Mouse (Mus musculus) forebrain, embryonic 13.5 days (tissue): ENCODE results near the gene Nxpe4. TPM values are rescaled to one million over a fixed set of nuclear protein-coding genes. Genes with fewer than 3 reads are reported as not detected.

ENCODE experiments used
- ATAC-seq: fragments of 200-750 bp; cut with Nextera tagmentation; 2 replicates; pipeline ENCODE4 v1.8.0; 2017
- H3K27ac ChIP-seq: fragments of 300-500 bp; sonication (generic); 2 replicates; pipeline ENCODE4 v1.5.1; 2015; ENCODE audit warnings: inconsistent platforms, mild to moderate bottlenecking, moderate library complexity
- H3K27me3 ChIP-seq: fragments of 300-500 bp; sonication (generic); 2 replicates; pipeline ENCODE4 v1.6.1; 2015; ENCODE audit warnings: mild to moderate bottlenecking, inconsistent platforms
- H3K36me3 ChIP-seq: fragments of 300-500 bp; sonication (generic); 2 replicates; pipeline ENCODE4 v1.6.1; 2015; ENCODE audit warnings: mild to moderate bottlenecking, inconsistent platforms; ENCODE audit not compliant: poor library complexity, severe bottlenecking
- H3K4me1 ChIP-seq: fragments of 300-500 bp; sonication (generic); 2 replicates; pipeline ENCODE4 v1.6.1; 2015; ENCODE audit warnings: inconsistent platforms
- H3K4me2 ChIP-seq: fragments of 300-500 bp; sonication (generic); 2 replicates; pipeline ENCODE4 v1.6.1; 2015; ENCODE audit warnings: inconsistent platforms, mild to moderate bottlenecking, moderate library complexity
- H3K4me3 ChIP-seq: fragments of 300-500 bp; sonication (generic); 2 replicates; pipeline ENCODE4 v1.5.1; 2015; ENCODE audit warnings: mild to moderate bottlenecking, inconsistent platforms
- H3K9ac ChIP-seq: fragments of 300-500 bp; sonication (generic); 2 replicates; pipeline ENCODE4 v1.6.1; 2015; ENCODE audit warnings: mild to moderate bottlenecking, inconsistent platforms
- H3K9me3 ChIP-seq: fragments of 300-500 bp; sonication (generic); replicated peaks from 2 replicates; pipeline ENCODE4 v1.6.1; 2016; ENCODE audit warnings: inconsistent platforms
- WGBS: fragments of 180-500 bp; shearing (Covaris S2); methylation state at CpG from one replicate; pipeline ENCODE4 v1.1.7; 2015; 5-methylcytosine and 5-hydroxymethylcytosine counted together
- polyA plus RNA-seq: library from polyadenylated mRNA; unstranded; fragments of >200 nt; fragmentation: Nextera tagmentation; extraction: Ambion mirVana; gene quantifications from 2 replicates; pipeline ENCODE4 v1.2.1, GENCODE M21; 2015

Gene Nxpe4
- polyA plus RNA-seq, 1 experiment from 2014 or later, result 5.5 TPM

- no peak for ATAC-seq
- Histone ChIP-seq H3K27me3 (no peaks in the 10 kb centered on the region), H3K9ac (no peak overlapping the region), H3K4me1 (peaks cover 14% of the 10 kb centered on the region), H3K9me3 (no peaks in the 10 kb centered on the region), H3K4me3 (no peak overlapping the region), H3K27ac (no peak overlapping the region), H3K4me2 (no peak overlapping the region), H3K36me3 (no peaks in the 10 kb centered on the region)
- WGBS, result 82% methylated on average over 3 of the region's 3 CpGs
Measured at GRCm38 (mm10) chr9:48244175-48244574, 82.4 kb downstream of the Nxpe4 start.

- H3K4me3 ChIP-seq, result no peak overlapping the region
- 35% methylated on average over 1 of the region's 1 CpGs for WGBS
- ATAC-seq, result no peak
Measured at GRCm38 (mm10) chr9:48245525-48245924, 83.7 kb downstream of the Nxpe4 start.

GRCm38 (mm10) chr9:48247276-48247675, 85.5 kb downstream of the Nxpe4 start:
- Histone ChIP-seq H3K4me3 (no peak overlapping the region), H3K36me3 (no peaks in the 10 kb centered on the region), H3K4me1 (peaks cover 24% of the 10 kb centered on the region), H3K27me3 (no peaks in the 10 kb centered on the region), H3K27ac (no peak overlapping the region), H3K9me3 (no peaks in the 10 kb centered on the region), H3K4me2 (no peak overlapping the region), H3K9ac (no peak overlapping the region)
- ATAC-seq, result no peak
- 40% methylated on average over 5 of the region's 5 CpGs for WGBS

More at GRCm38 (mm10) chr9:48245525-48245924, 83.7 kb downstream of the Nxpe4 start:
- H3K4me1 ChIP-seq, result peaks cover 14% of the 10 kb centered on the region
- H3K4me2 ChIP-seq, result no peak overlapping the region
- no peak overlapping the region for H3K27ac ChIP-seq
- no peaks in the 10 kb centered on the region for H3K27me3 ChIP-seq
- H3K36me3 ChIP-seq, result no peaks in the 10 kb centered on the region
- no peaks in the 10 kb centered on the region for H3K9me3 ChIP-seq
- H3K9ac ChIP-seq, result no peak overlapping the region

GRCm38 (mm10) chr9:48252236-48252635, 90.4 kb downstream of the Nxpe4 start:
- ATAC-seq, result no peak
- 13% methylated on average over 8 of the region's 8 CpGs for WGBS
- H3K27me3 ChIP-seq, result no peaks in the 10 kb centered on the region; the same call in 1 of the 2 replicates

GRCm38 (mm10) chr9:48257001-48257400, 95.2 kb downstream of the Nxpe4 start:
- no peak overlapping the region for H3K4me3 ChIP-seq
- 67% methylated on average over 9 of the region's 9 CpGs for WGBS
- H3K27me3 ChIP-seq, result peaks cover 3% of the 10 kb centered on the region; the same call in 1 of the 2 replicates
- H3K4me1 ChIP-seq, result peaks cover 9% of the 10 kb centered on the region
- no peak for ATAC-seq
- H3K4me2 ChIP-seq, result no peak overlapping the region
- H3K36me3 ChIP-seq, result no peaks in the 10 kb centered on the region
- H3K9ac ChIP-seq, result no peak overlapping the region
- H3K27ac ChIP-seq, result no peak overlapping the region
- H3K9me3 ChIP-seq, result no peaks in the 10 kb centered on the region

More at GRCm38 (mm10) chr9:48252236-48252635, 90.4 kb downstream of the Nxpe4 start:
- H3K4me1 ChIP-seq, result peaks cover 14% of the 10 kb centered on the region
- H3K36me3 ChIP-seq, result no peaks in the 10 kb centered on the region
- H3K4me3 ChIP-seq, result no peak overlapping the region
- no peak overlapping the region for H3K27ac ChIP-seq
- no peak overlapping the region for H3K9ac ChIP-seq
- H3K9me3 ChIP-seq, result no peaks in the 10 kb centered on the region
- H3K4me2 ChIP-seq, result no peak overlapping the region

GRCm38 (mm10) chr9:48257741-48258423, 96.1 kb downstream of the Nxpe4 start:
- Histone ChIP-seq H3K9ac (no peak overlapping the region), H3K27ac (no peak overlapping the region), H3K9me3 (no peaks in the 10 kb centered on the region), H3K4me2 (no peak overlapping the region), H3K36me3 (no peaks in the 10 kb centered on the region), H3K4me3 (no peak overlapping the region), H3K4me1 (peaks cover 5% of the 10 kb centered on the region; the same call in 1 of the 2 replicates), H3K27me3 (peaks cover 3% of the 10 kb centered on the region; the same call in 1 of the 2 replicates)
- ATAC-seq, result peak; percentile 70
- 39% methylated on average over 12 of the region's 12 CpGs for WGBS

GRCm38 (mm10) chr9:48264616-48265015, 102.8 kb downstream of the Nxpe4 start:
- WGBS, result 82% methylated on average over 6 of the region's 6 CpGs
- Histone ChIP-seq H3K4me3 (no peak overlapping the region), H3K9ac (no peak overlapping the region), H3K9me3 (no peaks in the 10 kb centered on the region), H3K36me3 (no peaks in the 10 kb centered on the region), H3K27ac (no peak overlapping the region), H3K27me3 (0 out of 2 replicates have a peak, but pooled peaks cover 3% of the 10 kb centered on the region), H3K4me2 (no peak overlapping the region), H3K4me1 (peaks cover 7% of the 10 kb centered on the region; the same call in 1 of the 2 replicates)
- ATAC-seq, result no peak

GRCm38 (mm10) chr9:48265491-48265890, 103.7 kb downstream of the Nxpe4 start:
- H3K4me3 ChIP-seq, result no peak overlapping the region
- ATAC-seq, result no peak
- no peak overlapping the region for H3K9ac ChIP-seq
- WGBS, result 57% methylated on average over 4 of the region's 4 CpGs
- H3K4me1 ChIP-seq, result peaks cover 7% of the 10 kb centered on the region; the same call in 1 of the 2 replicates
- H3K27ac ChIP-seq, result no peak overlapping the region
- H3K4me2 ChIP-seq, result no peak overlapping the region
- no peaks in the 10 kb centered on the region for H3K36me3 ChIP-seq
- no peaks in the 10 kb centered on the region for H3K9me3 ChIP-seq
- 0 out of 2 replicates have a peak, but pooled peaks cover 3% of the 10 kb centered on the region for H3K27me3 ChIP-seq

- Histone ChIP-seq H3K4me2 (peak overlapping the region; percentile 88), H3K36me3 (no peaks in the 10 kb centered on the region), H3K27me3 (no peaks in the 10 kb centered on the region), H3K4me1 (peaks cover 7% of the 10 kb centered on the region; the same call in 1 of the 2 replicates), H3K9ac (peak overlapping the region; percentile 67), H3K27ac (no peak overlapping the region), H3K4me3 (peak overlapping the region; percentile 45), H3K9me3 (no peaks in the 10 kb centered on the region)
- peak; percentile 94 for ATAC-seq
- 11% methylated on average over 21 of the region's 21 CpGs for WGBS
Measured at GRCm38 (mm10) chr9:48266286-48267027, 104.6 kb downstream of the Nxpe4 start.

GRCm38 (mm10) chr9:48267028-48267441, 105.2 kb downstream of the Nxpe4 start:
- no peaks in the 10 kb centered on the region for H3K36me3 ChIP-seq
- no peak overlapping the region for H3K27ac ChIP-seq
- under 1% methylated on average over 16 of the region's 16 CpGs for WGBS
- ATAC-seq, result peak; percentile 87
- peak overlapping the region; percentile 67 for H3K9ac ChIP-seq
- no peaks in the 10 kb centered on the region for H3K9me3 ChIP-seq
- no peaks in the 10 kb centered on the region for H3K27me3 ChIP-seq
- peak overlapping the region; percentile 45 for H3K4me3 ChIP-seq
- peak overlapping the region; percentile 88 for H3K4me2 ChIP-seq
- peaks cover 7% of the 10 kb centered on the region; the same call in 1 of the 2 replicates for H3K4me1 ChIP-seq

- WGBS, result 63% methylated on average over 1 of the region's 1 CpGs
Measured at GRCm38 (mm10) chr9:48267960-48268359, 106.1 kb downstream of the Nxpe4 start.

GRCm38 (mm10) chr9:48276831-48277230, 115.0 kb downstream of the Nxpe4 start:
- Histone ChIP-seq H3K4me1 (no peaks in the 10 kb centered on the region), H3K36me3 (no peaks in the 10 kb centered on the region), H3K9ac (no peak overlapping the region), H3K4me2 (no peak overlapping the region), H3K4me3 (no peak overlapping the region), H3K27ac (no peak overlapping the region), H3K27me3 (no peaks in the 10 kb centered on the region), H3K9me3 (no peaks in the 10 kb centered on the region)
- 92% methylated on average over 15 of the region's 15 CpGs for WGBS
- ATAC-seq, result no peak

More at GRCm38 (mm10) chr9:48267960-48268359, 106.1 kb downstream of the Nxpe4 start:
- Histone ChIP-seq H3K27me3 (no peaks in the 10 kb centered on the region), H3K4me2 (no peak overlapping the region; the same call in 1 of the 2 replicates), H3K4me1 (peaks cover 7% of the 10 kb centered on the region; the same call in 1 of the 2 replicates), H3K27ac (no peak overlapping the region), H3K4me3 (no peak overlapping the region), H3K9ac (no peak overlapping the region), H3K36me3 (no peaks in the 10 kb centered on the region), H3K9me3 (no peaks in the 10 kb centered on the region)
- no peak for ATAC-seq
